Mouse (Mus musculus) intestine, postnatal 0 days (tissue): Measurements from ENCODE around the gene Pnldc1. TPM values are rescaled to one million over a fixed set of nuclear protein-coding genes. Genes with fewer than 3 reads are reported as not detected.
A peak's percentile ranks its signal among the peaks of the same experiment; 100 is the strongest.

Experiments used
- ATAC-seq: fragments of 200-750 bp; cut with Nextera tagmentation; 2 replicates; pipeline ENCODE4 v1.8.0; 2017; ENCODE audit warnings: mild to moderate bottlenecking, moderate TSS enrichment, moderate library complexity
- H3K27ac ChIP-seq: fragments of 300-500 bp; sonication (generic); 2 replicates; pipeline ENCODE4 v1.5.1; 2014; ENCODE audit warnings: mild to moderate bottlenecking, low read depth, low read length, moderate library complexity
- H3K27me3 ChIP-seq: fragments of 300-500 bp; sonication (generic); replicated peaks from 2 replicates; pipeline ENCODE4 v1.6.1; 2014; ENCODE audit warnings: low read length, mixed read lengths; ENCODE audit not compliant: control insufficient read depth, insufficient read depth
- H3K36me3 ChIP-seq: fragments of 300-500 bp; sonication (generic); 2 replicates; pipeline ENCODE4 v1.6.1; 2014; ENCODE audit warnings: mild to moderate bottlenecking, moderate library complexity; ENCODE audit not compliant: control insufficient read depth, insufficient read depth
- H3K4me1 ChIP-seq: fragments of 300-500 bp; sonication (generic); replicated peaks from 2 replicates; pipeline ENCODE4 v1.6.1; 2014; ENCODE audit warnings: antibody characterized with exemption, low read length, mixed read lengths; ENCODE audit not compliant: control insufficient read depth, insufficient read depth
- H3K4me2 ChIP-seq: fragments of 300-500 bp; sonication (generic); replicated peaks from 2 replicates; pipeline ENCODE4 v1.6.1; 2014; ENCODE audit warnings: low read depth, mild to moderate bottlenecking, moderate library complexity
- H3K4me3 ChIP-seq: fragments of 300-500 bp; sonication (generic); 2 replicates; pipeline ENCODE4 v1.5.1; 2014; ENCODE audit warnings: low read depth, low read length
- H3K9ac ChIP-seq: fragments of 300-500 bp; sonication (generic); 2 replicates; pipeline ENCODE4 v1.6.1; 2014; ENCODE audit warnings: mild to moderate bottlenecking, low read depth, low read length
- H3K9me3 ChIP-seq: fragments of 300-500 bp; sonication (generic); 2 replicates; pipeline ENCODE4 v1.6.1; 2016; ENCODE audit warnings: mixed run types; ENCODE audit not compliant: control insufficient read depth
- CTCF ChIP-seq: sonication (generic); IDR thresholded peaks from 2 replicates; pipeline ENCODE4 v1.5.1; 2016; ENCODE audit warnings: low read depth, mild to moderate bottlenecking, control low read depth, antibody characterized with exemption, moderate library complexity
- WGBS: fragments of 180-500 bp; shearing (Covaris S2); extraction: QIAGEN DNeasy Blood & Tissue Kit; methylation state at CpG from one replicate; pipeline ENCODE4 v1.1.7; 2014; 5-methylcytosine and 5-hydroxymethylcytosine counted together
- polyA plus RNA-seq: library from polyadenylated mRNA; unstranded; fragments of >200 nt; fragmentation: Nextera tagmentation; extraction: Ambion mirVana; gene quantifications from 2 replicates; pipeline ENCODE4 v1.2.1, GENCODE M21; 2015

Pnldc1 gene
- polyA plus RNA-seq, 1 experiment from 2014 or later = 0.48 TPM

- no peak for TF ChIP-seq CTCF
- no peak overlapping the region for H3K4me3 ChIP-seq
- no peaks in the 10 kb centered on the region for H3K27me3 ChIP-seq
- H3K27ac ChIP-seq = no peak overlapping the region
- peaks cover 49% of the 10 kb centered on the region for H3K36me3 ChIP-seq
- H3K4me2 ChIP-seq = no peak overlapping the region
- 79% methylated on average over 8 of the region's 8 CpGs for WGBS
- ATAC-seq = no peak; the same call in 1 of the 2 replicates
- no peaks in the 10 kb centered on the region for H3K9me3 ChIP-seq
- H3K4me1 ChIP-seq = no peaks in the 10 kb centered on the region
- H3K9ac ChIP-seq = no peak overlapping the region
These were observed 15.7 kb upstream of the Pnldc1 start for GRCm38 (mm10) chr17:12925703-12926180.

- no peak for ATAC-seq
- Histone ChIP-seq H3K27ac (no peak overlapping the region), H3K4me3 (no peak overlapping the region), H3K9ac (no peak overlapping the region), H3K27me3 (no peaks in the 10 kb centered on the region), H3K9me3 (no peaks in the 10 kb centered on the region), H3K4me1 (no peaks in the 10 kb centered on the region), H3K4me2 (no peak overlapping the region), H3K36me3 (peaks cover 56% of the 10 kb centered on the region)
- no peak for TF ChIP-seq CTCF
- WGBS = 88% methylated on average over 3 of the region's 3 CpGs
These were observed 15.0 kb upstream of the Pnldc1 start for GRCm38 (mm10) chr17:12925001-12925400.

DNA sequence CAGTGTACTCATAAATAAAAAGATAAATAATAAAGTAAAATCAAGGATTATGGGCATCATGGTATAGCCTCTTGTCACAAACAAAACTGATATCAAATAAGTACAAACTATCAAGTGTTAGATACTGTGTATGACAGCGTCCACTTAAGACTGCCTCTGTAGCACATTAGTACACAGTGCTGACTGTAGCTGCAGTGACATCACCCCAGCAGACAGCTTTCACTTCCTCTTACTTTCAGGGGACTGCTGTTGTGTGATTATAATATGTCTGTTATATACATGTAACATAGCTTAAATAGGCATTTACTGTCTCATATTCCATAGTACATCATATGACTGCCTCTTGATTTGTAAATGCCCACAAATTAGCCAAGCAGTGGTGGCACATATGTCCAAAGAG is 11.0 kb upstream of the Pnldc1 start:
- Histone ChIP-seq H3K27me3 (no peaks in the 10 kb centered on the region), H3K27ac (no peak overlapping the region), H3K36me3 (peaks cover 67% of the 10 kb centered on the region), H3K4me3 (no peak overlapping the region), H3K9ac (no peak overlapping the region), H3K9me3 (no peaks in the 10 kb centered on the region), H3K4me2 (no peak overlapping the region), H3K4me1 (no peaks in the 10 kb centered on the region)
- no peak for ATAC-seq
- 89% methylated on average over 1 of the region's 1 CpGs for WGBS
- TF ChIP-seq CTCF = no peak

DNA sequence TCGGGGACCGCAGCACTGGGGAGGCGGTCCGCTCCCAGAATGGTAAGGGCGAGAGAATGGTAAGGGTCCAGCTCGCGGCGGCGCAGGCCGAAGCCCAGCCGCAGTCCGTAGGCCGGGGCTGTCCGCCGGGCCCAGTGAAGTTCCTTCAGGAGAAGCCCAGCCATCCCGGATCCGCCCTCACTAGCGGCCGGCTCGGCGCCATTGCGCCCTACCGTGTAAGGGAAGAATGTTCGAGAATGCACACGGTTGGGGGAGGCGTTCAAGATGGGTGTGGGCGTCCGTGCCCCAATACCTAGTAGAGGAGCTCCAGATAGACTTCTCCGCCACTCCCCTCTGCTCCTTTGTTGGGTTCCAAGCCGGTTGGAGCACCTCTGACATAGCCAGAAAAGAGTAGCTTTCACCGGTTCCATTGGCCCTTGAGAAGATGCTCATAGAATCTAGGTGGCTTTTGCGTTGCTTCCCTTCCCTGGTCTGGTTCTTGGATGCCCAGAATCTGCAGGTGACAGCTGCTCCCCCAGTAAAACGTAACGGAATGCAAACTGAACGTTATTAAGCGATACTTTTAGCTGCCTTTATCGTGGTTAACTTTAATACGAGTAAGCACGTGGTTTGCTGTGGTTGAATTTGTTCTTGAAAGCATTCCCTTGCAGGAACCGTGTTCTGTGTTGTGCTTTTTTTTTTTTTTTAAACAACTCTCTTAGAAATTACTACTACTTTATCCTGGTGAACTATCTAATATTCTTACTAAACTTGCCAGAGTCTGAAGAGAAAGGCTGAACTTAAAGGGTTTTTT is 6.8 kb upstream of the Pnldc1 start:
- Histone ChIP-seq H3K4me1 (no peaks in the 10 kb centered on the region), H3K9me3 (no peaks in the 10 kb centered on the region), H3K4me2 (peak overlapping the region; percentile 85), H3K27me3 (no peaks in the 10 kb centered on the region), H3K36me3 (peaks cover 46% of the 10 kb centered on the region), H3K27ac (peak overlapping the region; percentile 89), H3K9ac (peak overlapping the region; percentile 96), H3K4me3 (peak overlapping the region; percentile 90)
- WGBS = under 1% methylated on average over 40 of the region's 40 CpGs
- peak; percentile 34 for ATAC-seq
- no peak for TF ChIP-seq CTCF

GRCm38 (mm10) chr17:12915881-12916583 is 6.0 kb upstream of the Pnldc1 start, which contains the start of gene Mrpl18:
Gene Mrpl18, minus strand, starts transcription at chr17:12916345.
- Histone ChIP-seq H3K4me1 (no peaks in the 10 kb centered on the region), H3K27me3 (no peaks in the 10 kb centered on the region), H3K9ac (peak within 1 kb of the TSS; percentile 96), H3K36me3 (peaks cover 46% of the 10 kb centered on the region), H3K4me3 (peak within 1 kb of the TSS; percentile 90), H3K27ac (peak within 1 kb of the TSS; percentile 89), H3K9me3 (no peaks in the 10 kb centered on the region), H3K4me2 (peak within 1 kb of the TSS; percentile 85)
- ATAC-seq = peak; percentile 99
- TF ChIP-seq CTCF = no peak
- under 1% methylated on average over 56 of the region's 56 CpGs for WGBS

DNA sequence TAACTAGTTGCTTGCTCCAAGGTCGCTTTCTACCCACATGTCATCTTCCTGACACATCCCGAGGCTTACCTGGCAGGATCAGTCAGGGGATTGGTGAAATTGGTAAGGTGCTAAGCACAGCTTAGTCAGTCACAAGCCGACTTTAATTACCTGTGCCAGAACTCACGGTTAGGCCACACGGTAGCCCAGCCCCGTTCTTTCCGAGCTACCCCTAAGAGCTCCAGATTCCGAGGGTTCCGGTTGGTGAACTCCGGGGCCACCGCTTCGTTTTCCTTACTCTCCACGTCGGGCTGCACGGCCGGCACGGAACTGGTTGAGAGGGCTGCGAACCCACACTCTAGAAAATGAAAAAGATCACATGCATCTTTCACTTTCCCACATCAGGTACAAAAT is 5.5 kb upstream of the Pnldc1 start, which contains the start of gene Tcp1:
Gene Tcp1, plus strand, starts transcription at position 214 of the 393 bp plus-strand sequence.
- H3K4me3 ChIP-seq = peak within 1 kb of the TSS; percentile 90

More for the DNA sequence above, 5.5 kb upstream of the Pnldc1 start, which contains the start of gene Tcp1:
- no peak for TF ChIP-seq CTCF
- Histone ChIP-seq H3K9ac (peak within 1 kb of the TSS; percentile 96), H3K4me1 (no peaks in the 10 kb centered on the region), H3K9me3 (no peaks in the 10 kb centered on the region), H3K36me3 (peaks cover 46% of the 10 kb centered on the region), H3K4me2 (peak within 1 kb of the TSS; percentile 85), H3K27ac (peak within 1 kb of the TSS; percentile 89), H3K27me3 (no peaks in the 10 kb centered on the region)
- ATAC-seq = peak; percentile 19
- 1% methylated on average over 18 of the region's 18 CpGs for WGBS
